Comparison of ENCODE assay signal across 2 mouse cellular contexts in the genomic region with DNA sequence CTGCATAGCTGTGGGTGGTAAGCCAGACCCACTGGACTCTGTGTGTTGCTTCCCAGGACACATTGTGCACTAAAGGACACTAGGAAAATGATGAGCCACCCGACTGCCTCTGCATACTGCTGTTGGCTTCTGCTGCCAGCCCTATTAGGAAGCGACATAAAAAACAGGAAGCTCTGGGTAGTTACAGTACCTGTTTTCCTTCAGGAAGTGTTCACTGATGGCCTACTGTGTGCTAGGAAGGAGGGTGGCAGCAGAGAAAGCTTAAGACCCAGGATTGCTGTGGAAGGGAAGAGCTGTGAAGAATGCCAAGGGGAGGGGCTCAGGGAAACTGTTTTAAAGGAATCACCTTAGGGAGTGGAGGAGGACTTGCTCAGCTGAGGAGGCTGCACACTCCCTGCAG.
A peak's percentile ranks its signal among the peaks of the same experiment; 100 is the strongest.
TF ChIP-seq lines count a peak whose summit lies in the region.

No protein-coding gene starts in this region.

TF ChIP-seq in CH12.LX, 34 proteins besides CTCF, POLR2A, EP300 and RAD21:
- peak; percentile 69 for TF ChIP-seq ZKSCAN1 (IDR thresholded peaks at IDR 0.05; ENCODE audit: borderline replicate concordance, low read depth, low read length)
- TF ChIP-seq POLR2AphosphoS2 (IDR thresholded peaks at IDR 0.05; ENCODE audit: low read depth, low read length), result no peak

TF ChIP-seq in MEL, 35 proteins besides CTCF, POLR2A, EP300 and RAD21:
- TF ChIP-seq HCFC1 (IDR thresholded peaks at IDR 0.05; ENCODE audit: low read depth, low read length) (no peak), ZKSCAN1 (IDR thresholded peaks at IDR 0.05; ENCODE audit: low read depth, low read length) (peak; percentile 92)
TF ChIP-seq in MEL: peak in this region for 1.
